17 mouse cellular contexts compared by ENCODE assay signal in genomic region chr15:98391903-98392187, GRCm38 (mm10). TPM values are rescaled to one million over a fixed set of nuclear protein-coding genes. Genes with fewer than 3 reads are reported as not detected.
DNase-seq lines count a peak whose midpoint lies in the region; ATAC-seq and TF ChIP-seq lines count a peak whose summit lies in the region.
"Had no signal": no experiment of that assay in that cellular context is flagged by ENCODE, and none has a peak within 500 bp of the region (broad histone marks: within the 10 kb centered on the region; RNA-seq: fewer than 3 reads in every experiment).

No protein-coding gene starts in this region.

- no peak overlapping the region for H3K4me3 ChIP-seq in lung, embryonic 16.5 days (ENCODE audit: low read length)
- H3K4me3 ChIP-seq in lung, adult 2 months (replicated peaks; ENCODE audit: extremely low read depth, low read depth, low read length), result no peak overlapping the region
- H3K4me3 ChIP-seq: left cerebral cortex, adult 2 months; liver, embryonic 13.5 days; midbrain, embryonic 10.5 days had no signal

- peak; percentile 80 for ATAC-seq in lung, embryonic 16.5 days (ENCODE audit: low read depth)
- ATAC-seq in megakaryocyte-erythroid progenitor cell, adult 5-6 weeks (replicated peaks; ENCODE audit: low FRiP score, low TSS enrichment, poor library complexity, severe bottlenecking), result no peak

- no peak for TF ChIP-seq POLR2A in lung, adult 2 months (IDR thresholded peaks at IDR 0.05; ENCODE audit: borderline replicate concordance, extremely low read depth, low read depth, low read length)

- no peak for TF ChIP-seq CTCF in lung, adult 2 months (IDR thresholded peaks at IDR 0.05; ENCODE audit: insufficient read depth, low read length)

- H3K4me1 ChIP-seq in lung, embryonic 16.5 days (replicated peaks; ENCODE audit: control insufficient read depth, insufficient read depth, low read length), result peaks cover 4% of the 10 kb centered on the region; the same call in 1 of the 2 replicates
- no peaks in the 10 kb centered on the region for H3K4me1 ChIP-seq in lung, adult 2 months (ENCODE audit: control insufficient read depth, insufficient read depth, low read length)
- H3K4me1 ChIP-seq: liver, embryonic 13.5 days; midbrain, embryonic 10.5 days had no signal

- no peaks in the 10 kb centered on the region for H3K36me3 ChIP-seq in lung, embryonic 16.5 days (ENCODE audit: control insufficient read depth, insufficient read depth, low read length)
- H3K36me3 ChIP-seq: liver, embryonic 13.5 days; midbrain, embryonic 10.5 days had no signal

- H3K9me3 ChIP-seq in lung, embryonic 16.5 days (ENCODE audit: control insufficient read depth, low read length), result no peaks in the 10 kb centered on the region
- H3K9me3 ChIP-seq: liver, embryonic 13.5 days; midbrain, embryonic 10.5 days had no signal

- H3K27ac ChIP-seq in lung, embryonic 16.5 days (ENCODE audit: low read length), result peak overlapping the region; percentile 19; the same call in 1 of the 2 replicates
- H3K27ac ChIP-seq: left cerebral cortex, adult 2 months; liver, embryonic 13.5 days; midbrain, embryonic 10.5 days had no signal

- 27% methylated on average over 2 of the region's 2 CpGs for WGBS in lung, embryonic 16.5 days
- WGBS in lung, adult 2 months, result 26% methylated on average over 2 of the region's 2 CpGs

- no peaks in the 10 kb centered on the region for H3K27me3 ChIP-seq in lung, embryonic 16.5 days (ENCODE audit: control insufficient read depth, insufficient read depth, low read depth, low read length)
- H3K27me3 ChIP-seq: liver, embryonic 13.5 days had no signal

- no peak overlapping the region for H3K9ac ChIP-seq in lung, embryonic 16.5 days (ENCODE audit: low read length)
- H3K9ac ChIP-seq: liver, embryonic 13.5 days had no signal

- peak; percentile 30 to 52 for DNase-seq in cerebellum, postnatal 10 days
- DNase-seq in cerebellum, adult 11 months, result no peak
- DNase-seq in lung, adult 2 months, result no peak
- DNase-seq in brain, adult 2 months (ENCODE audit: low read depth, low spot score), result peak; percentile 11
- peak; percentile 3 for DNase-seq in lung, postnatal 36 days
- DNase-seq in layer of hippocampus, adult 9-10 months (ENCODE audit: low spot score), result no peak
- DNase-seq: liver, embryonic 13.5 days; spleen, adult 18-20 months; thymus, adult 2 months had no signal

- H3K4me2 ChIP-seq in lung, embryonic 16.5 days (ENCODE audit: low read depth, low read length), result no peak overlapping the region
- H3K4me2 ChIP-seq: liver, embryonic 13.5 days had no signal

RNA-seq across cellular contexts. Expression of gene Olfr283, which starts 11.1 kb away (rescaled TPM):
- not detected in 2 replicates for polyA plus RNA-seq in lung, embryonic 16.5 days (2015; fragmentation: Nextera tagmentation; extraction: Ambion mirVana)
- polyA plus RNA-seq in lung, adult 2 months (2012; rRNA removed), result not detected in 2 replicates
- total RNA-seq in megakaryocyte-erythroid progenitor cell, adult 5-6 weeks (2014; fragmentation: Nextera tagmentation), result not detected in 2 replicates
- total RNA-seq in megakaryocyte-erythroid progenitor cell, adult 5-6 weeks (2017), result not detected in 2 replicates
- total RNA-seq: ES-E14; granulocyte monocyte progenitor cell, adult 5-6 weeks; left cerebral cortex, adult 2 months had no signal
- polyA plus RNA-seq: heart, postnatal 0 days; large intestine, adult 2 months; liver, embryonic 13.5 days; midbrain, embryonic 10.5 days; thymus, adult 2 months had no signal

RNA-seq across cellular contexts. Expression of gene Olfr282, which starts 39.2 kb away (rescaled TPM):
- polyA plus RNA-seq in lung, embryonic 16.5 days (2015; fragmentation: Nextera tagmentation; extraction: Ambion mirVana), result not detected in 2 replicates
- polyA plus RNA-seq in lung, adult 2 months (2012; rRNA removed), result not detected in 2 replicates
- not detected in 2 replicates for total RNA-seq in megakaryocyte-erythroid progenitor cell, adult 5-6 weeks (2014; fragmentation: Nextera tagmentation)
- total RNA-seq in megakaryocyte-erythroid progenitor cell, adult 5-6 weeks (2017), result not detected in 2 replicates
- total RNA-seq: ES-E14; granulocyte monocyte progenitor cell, adult 5-6 weeks; left cerebral cortex, adult 2 months had no signal
- polyA plus RNA-seq: heart, postnatal 0 days; large intestine, adult 2 months; liver, embryonic 13.5 days; midbrain, embryonic 10.5 days; thymus, adult 2 months had no signal

RNA-seq across cellular contexts. Expression of gene Olfr284, which starts 51.1 kb away (rescaled TPM):
- polyA plus RNA-seq in lung, embryonic 16.5 days (2015; fragmentation: Nextera tagmentation; extraction: Ambion mirVana), result not detected in 2 replicates
- polyA plus RNA-seq in lung, adult 2 months (2012; rRNA removed), result not detected in 2 replicates
- total RNA-seq in megakaryocyte-erythroid progenitor cell, adult 5-6 weeks (2014; fragmentation: Nextera tagmentation), result not detected in 2 replicates
- total RNA-seq in megakaryocyte-erythroid progenitor cell, adult 5-6 weeks (2017), result not detected in 2 replicates
- total RNA-seq: ES-E14; granulocyte monocyte progenitor cell, adult 5-6 weeks; left cerebral cortex, adult 2 months had no signal
- polyA plus RNA-seq: heart, postnatal 0 days; large intestine, adult 2 months; liver, embryonic 13.5 days; midbrain, embryonic 10.5 days; thymus, adult 2 months had no signal

Comparison
In these comparisons a context has a peak if more than half of its experiments do, and no peak if none do; other contexts are left out.
1. DNase-seq: peak in cerebellum, postnatal 10 days (2 of 2), brain, adult 2 months (single experiment) and lung, postnatal 36 days (single experiment); none in cerebellum, adult 11 months (single experiment), lung, adult 2 months (single experiment) and layer of hippocampus, adult 9-10 months (single experiment).